Mouse (Mus musculus) liver, postnatal 0 days (tissue): ENCODE measurements around the gene Fam193b.

Experiments
- CTCF ChIP-seq: sonication (generic); IDR thresholded peaks from 2 replicates; pipeline ENCODE4 v1.5.1; 2016; ENCODE audit warnings: antibody characterized with exemption, low read depth
- EP300 ChIP-seq: IDR thresholded peaks from 2 replicates; pipeline ENCODE4 v1.6.1; 2016; ENCODE audit warnings: antibody characterized with exemption, low read depth, mild to moderate bottlenecking

DNA sequence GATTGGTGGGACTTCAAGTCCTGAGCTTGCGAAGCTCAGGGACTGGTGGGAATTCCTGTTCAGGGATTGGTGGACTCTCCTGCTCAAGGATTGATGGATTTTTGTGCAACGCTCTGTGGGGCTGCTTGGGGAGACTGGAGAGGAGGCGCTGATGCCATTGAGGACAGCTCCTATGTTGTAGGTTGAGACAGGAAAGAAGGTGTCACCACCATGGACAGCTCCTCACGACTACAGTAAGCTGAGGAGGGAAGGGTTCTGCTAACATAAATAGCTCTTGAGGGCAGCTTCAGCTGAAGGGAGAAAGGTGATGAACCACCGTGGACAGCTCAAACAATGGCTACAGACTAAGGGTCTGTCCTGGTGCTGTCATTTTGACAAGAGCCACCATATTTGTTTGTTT lies 5.0 kb upstream of the Fam193b start:
- TF ChIP-seq CTCF (no peak), EP300 (no peak)
